In genomic region chr2:34982096-34982724, GRCm38 (mm10) we compare ENCODE assay signal across 9 mouse cellular contexts. TPM values are rescaled to one million over a fixed set of nuclear protein-coding genes. Genes with fewer than 3 reads are reported as not detected.
DNase-seq lines count a peak whose midpoint lies in the region; ATAC-seq and TF ChIP-seq lines count a peak whose summit lies in the region.
"Had no signal": no experiment of that assay in that cellular context is flagged by ENCODE, and none has a peak within 500 bp of the region (broad histone marks: within the 10 kb centered on the region; RNA-seq: fewer than 3 reads in every experiment).

No protein-coding gene starts in this region.

- H3K36me3 ChIP-seq in midbrain, embryonic 11.5 days (ENCODE audit: control insufficient read depth, insufficient read depth, low read length): no peaks in the 10 kb centered on the region
- no peaks in the 10 kb centered on the region for H3K36me3 ChIP-seq in midbrain, embryonic 13.5 days
- H3K36me3 ChIP-seq in hindbrain, embryonic 12.5 days: no peaks in the 10 kb centered on the region
- no peaks in the 10 kb centered on the region for H3K36me3 ChIP-seq in limb, embryonic 15.5 days
- no peaks in the 10 kb centered on the region for H3K36me3 ChIP-seq in heart, adult 2 months (ENCODE audit: control insufficient read depth, insufficient read depth, low read length)

- TF ChIP-seq EP300 in heart, adult 2 months (IDR thresholded peaks at IDR 0.05; ENCODE audit: insufficient read depth, low read depth, low read length): no peak

- TF ChIP-seq CTCF in heart, adult 2 months (IDR thresholded peaks at IDR 0.05): no peak

- intact Hi-C loops in heart, adult 2 months (cut with DNase I): no loop called here

- 68% methylated on average over 14 of the region's 14 CpGs for WGBS in midbrain, embryonic 11.5 days
- WGBS in midbrain, embryonic 13.5 days: 59% methylated on average over 14 of the region's 14 CpGs
- 56% methylated on average over 14 of the region's 14 CpGs for WGBS in hindbrain, embryonic 12.5 days
- 36% methylated on average over 14 of the region's 14 CpGs for WGBS in limb, embryonic 15.5 days
- WGBS in heart, adult 2 months: 40% methylated on average over 14 of the region's 14 CpGs

- no peak for ATAC-seq in midbrain, embryonic 11.5 days (ENCODE audit: low FRiP score)
- ATAC-seq in midbrain, embryonic 13.5 days: no peak
- no peak for ATAC-seq in hindbrain, embryonic 12.5 days (ENCODE audit: low FRiP score)
- 0 out of 2 replicates have a peak, but pooled peaks have one; percentile 49 for ATAC-seq in limb, embryonic 15.5 days (ENCODE audit: insufficient number of reproducible peaks, low FRiP score, low TSS enrichment, low read depth)

- peak; percentile 46 to 59 for DNase-seq in cerebellum, postnatal 10 days
- DNase-seq in cerebellum, adult 9-11 months: no peak
- peak; percentile 72 for DNase-seq in midbrain, embryonic 11.5 days (ENCODE audit: low spot score, missing footprints)
- no peak for DNase-seq in lung, adult 18-20 months
- DNase-seq in heart, adult 2 months: no peak
- DNase-seq: lung, postnatal 14 days had no signal

- H3K27ac ChIP-seq in midbrain, embryonic 11.5 days (ENCODE audit: low read depth, low read length): no peak overlapping the region
- H3K27ac ChIP-seq in midbrain, embryonic 13.5 days: no peak overlapping the region
- H3K27ac ChIP-seq in hindbrain, embryonic 12.5 days: peak overlapping the region; percentile 52
- H3K27ac ChIP-seq in limb, embryonic 15.5 days: peak overlapping the region; percentile 76
- H3K27ac ChIP-seq in heart, adult 2 months: no peak overlapping the region; the same call in 1 of the 2 replicates

- no peak overlapping the region for H3K9ac ChIP-seq in midbrain, embryonic 11.5 days (ENCODE audit: low read length)
- H3K9ac ChIP-seq in midbrain, embryonic 13.5 days (replicated peaks): no peak overlapping the region
- no peak overlapping the region for H3K9ac ChIP-seq in hindbrain, embryonic 12.5 days
- no peak overlapping the region for H3K9ac ChIP-seq in limb, embryonic 15.5 days
- H3K9ac ChIP-seq in heart, adult 2 months (ENCODE audit: low read depth, low read length): no peak overlapping the region

- peaks cover 6% of the 10 kb centered on the region for H3K4me1 ChIP-seq in midbrain, embryonic 11.5 days (ENCODE audit: control insufficient read depth, insufficient read depth, low read length)
- peaks cover 14% of the 10 kb centered on the region for H3K4me1 ChIP-seq in midbrain, embryonic 13.5 days (replicated peaks)
- peaks cover 14% of the 10 kb centered on the region for H3K4me1 ChIP-seq in hindbrain, embryonic 12.5 days
- H3K4me1 ChIP-seq in limb, embryonic 15.5 days: peaks cover 31% of the 10 kb centered on the region
- H3K4me1 ChIP-seq in heart, adult 2 months (ENCODE audit: control insufficient read depth, insufficient read depth, low read length): peaks cover 2% of the 10 kb centered on the region; the same call in 1 of the 2 replicates

- no peaks in the 10 kb centered on the region for H3K27me3 ChIP-seq in midbrain, embryonic 11.5 days (ENCODE audit: control insufficient read depth, insufficient read depth, low read length)
- H3K27me3 ChIP-seq in midbrain, embryonic 13.5 days: no peaks in the 10 kb centered on the region
- H3K27me3 ChIP-seq in hindbrain, embryonic 12.5 days: no peaks in the 10 kb centered on the region
- H3K27me3 ChIP-seq in limb, embryonic 15.5 days: no peaks in the 10 kb centered on the region
- no peaks in the 10 kb centered on the region for H3K27me3 ChIP-seq in heart, adult 2 months (ENCODE audit: control insufficient read depth, insufficient read depth, low read length)

- no peaks in the 10 kb centered on the region for H3K79me2 ChIP-seq in heart, adult 2 months (replicated peaks; ENCODE audit: control insufficient read depth, insufficient read depth, low read length)

- no peak overlapping the region for H3K4me2 ChIP-seq in midbrain, embryonic 11.5 days
- H3K4me2 ChIP-seq in midbrain, embryonic 13.5 days (replicated peaks): no peak overlapping the region
- no peak overlapping the region for H3K4me2 ChIP-seq in hindbrain, embryonic 12.5 days (replicated peaks)
- H3K4me2 ChIP-seq in limb, embryonic 15.5 days: no peak overlapping the region

- H3K9me3 ChIP-seq in midbrain, embryonic 11.5 days (ENCODE audit: control insufficient read depth, low read length): no peaks in the 10 kb centered on the region
- H3K9me3 ChIP-seq in midbrain, embryonic 13.5 days: no peaks in the 10 kb centered on the region
- H3K9me3 ChIP-seq in hindbrain, embryonic 12.5 days (replicated peaks): no peaks in the 10 kb centered on the region
- H3K9me3 ChIP-seq in limb, embryonic 15.5 days: no peaks in the 10 kb centered on the region

- no peak for TF ChIP-seq POLR2A in heart, adult 2 months (IDR thresholded peaks at IDR 0.05; ENCODE audit: insufficient read depth, low read depth, low read length)

- H3K4me3 ChIP-seq in midbrain, embryonic 11.5 days (ENCODE audit: low read depth, low read length): no peak overlapping the region
- H3K4me3 ChIP-seq in midbrain, embryonic 13.5 days (replicated peaks): no peak overlapping the region
- no peak overlapping the region for H3K4me3 ChIP-seq in hindbrain, embryonic 12.5 days
- no peak overlapping the region for H3K4me3 ChIP-seq in limb, embryonic 15.5 days
- H3K4me3 ChIP-seq in heart, adult 2 months: no peak overlapping the region

RNA-seq across cellular contexts. Expression of gene Traf1, which starts 20.6 kb away (rescaled TPM):
- polyA plus RNA-seq in midbrain, embryonic 11.5 days (2014; fragmentation: Nextera tagmentation; extraction: Ambion mirVana): 0.32 and 0.34 TPM in 2 replicates
- 0.59 and 0.79 TPM in 2 replicates for polyA plus RNA-seq in midbrain, embryonic 13.5 days (2015; fragmentation: Nextera tagmentation; extraction: Ambion mirVana)
- 1.1 and 2.3 TPM in 2 replicates for polyA plus RNA-seq in hindbrain, embryonic 12.5 days (2016; fragmentation: Nextera tagmentation; extraction: Ambion mirVana)
- polyA plus RNA-seq in limb, embryonic 15.5 days (2015; fragmentation: Nextera tagmentation; extraction: Ambion mirVana): 4.4 and 5.1 TPM in 2 replicates
- 1 to 10 TPM; 1.2 TPM for total RNA-seq in heart, adult 2 months (2021)
- polyA plus RNA-seq in heart, adult 2 months (2012; rRNA removed): 2.0 and 2.5 TPM in 2 replicates

Comparison
In these comparisons a context has a peak if more than half of its experiments do, and no peak if none do; other contexts are left out.
1. DNase-seq: peak in cerebellum, postnatal 10 days (2 of 2) and midbrain, embryonic 11.5 days (single experiment); none in cerebellum, adult 9-11 months (single experiment), lung, adult 18-20 months (0 of 2) and heart, adult 2 months (0 of 2).
2. H3K27ac ChIP-seq: peak in hindbrain, embryonic 12.5 days (single experiment) and limb, embryonic 15.5 days (single experiment); none in midbrain, embryonic 11.5 days (single experiment), midbrain, embryonic 13.5 days (single experiment) and heart, adult 2 months (single experiment).